Mouse (Mus musculus): ENCODE measurements around the gene Cdipt. TPM values are rescaled to one million over a fixed set of nuclear protein-coding genes. Genes with fewer than 3 reads are reported as not detected.

The Cdipt gene
- polyA plus RNA-seq, 1 experiment from 2014 or later: 69.5 TPM

GRCm38 (mm10) chr7:127003620-127004019, 27.9 kb downstream of the Cdipt start:
- H3K4me1 ChIP-seq: peaks cover 13% of the 10 kb centered on the region
- WGBS: 85% methylated on average over 5 of the region's 5 CpGs

GRCm38 (mm10) chr7:127004122-127004875, 28.6 kb downstream of the Cdipt start:
- ATAC-seq (ENCODE audit: extremely low read depth, insufficient number of reproducible peaks, low FRiP score, low TSS enrichment): no peak
- no peaks in the 10 kb centered on the region for H3K9me3 ChIP-seq
- H3K36me3 ChIP-seq: no peaks in the 10 kb centered on the region
- no peak overlapping the region for H3K27ac ChIP-seq (replicated peaks)
- no peak overlapping the region for H3K4me3 ChIP-seq
- no peak overlapping the region for H3K4me2 ChIP-seq
- no peak overlapping the region for H3K9ac ChIP-seq
- WGBS: 85% methylated on average over 4 of the region's 4 CpGs
- no peaks in the 10 kb centered on the region for H3K27me3 ChIP-seq (replicated peaks)
- peaks cover 20% of the 10 kb centered on the region for H3K4me1 ChIP-seq

More at GRCm38 (mm10) chr7:127003620-127004019, 27.9 kb downstream of the Cdipt start:
- Histone ChIP-seq H3K4me2 (no peak overlapping the region), H3K27me3 (replicated peaks) (no peaks in the 10 kb centered on the region), H3K4me3 (no peak overlapping the region), H3K27ac (replicated peaks) (no peak overlapping the region), H3K36me3 (no peaks in the 10 kb centered on the region), H3K9me3 (no peaks in the 10 kb centered on the region), H3K9ac (no peak overlapping the region)
- no peak for ATAC-seq (ENCODE audit: extremely low read depth, insufficient number of reproducible peaks, low FRiP score, low TSS enrichment)

GRCm38 (mm10) chr7:127007313-127008024, 31.8 kb downstream of the Cdipt start:
- Histone ChIP-seq H3K9ac (no peak overlapping the region), H3K4me1 (peaks cover 22% of the 10 kb centered on the region), H3K27me3 (replicated peaks) (no peaks in the 10 kb centered on the region), H3K4me3 (no peak overlapping the region), H3K27ac (replicated peaks) (peak overlapping the region; percentile 84; the same call in 1 of the 2 replicates), H3K4me2 (no peak overlapping the region), H3K9me3 (no peaks in the 10 kb centered on the region), H3K36me3 (peaks cover 10% of the 10 kb centered on the region)
- no peak for ATAC-seq (ENCODE audit: extremely low read depth, insufficient number of reproducible peaks, low FRiP score, low TSS enrichment)
- 83% methylated on average over 6 of the region's 6 CpGs for WGBS

GRCm38 (mm10) chr7:127008239-127009019, 32.7 kb downstream of the Cdipt start:
- peak overlapping the region; percentile 56 for H3K9ac ChIP-seq

GRCm38 (mm10) chr7:127009307-127010085, 33.8 kb downstream of the Cdipt start:
- no peaks in the 10 kb centered on the region for H3K27me3 ChIP-seq (replicated peaks)
- H3K9ac ChIP-seq: peak overlapping the region; percentile 56; the same call in 1 of the 2 replicates
- no peak for ATAC-seq (ENCODE audit: extremely low read depth, insufficient number of reproducible peaks, low FRiP score, low TSS enrichment)
- no peak overlapping the region for H3K4me3 ChIP-seq
- H3K4me1 ChIP-seq: peaks cover 35% of the 10 kb centered on the region
- H3K36me3 ChIP-seq: peaks cover 22% of the 10 kb centered on the region
- WGBS: 82% methylated on average over 17 of the region's 17 CpGs
- no peak overlapping the region for H3K4me2 ChIP-seq
- no peaks in the 10 kb centered on the region for H3K9me3 ChIP-seq
- peak overlapping the region; percentile 84 for H3K27ac ChIP-seq (replicated peaks)

More at GRCm38 (mm10) chr7:127008239-127009019, 32.7 kb downstream of the Cdipt start:
- no peaks in the 10 kb centered on the region for H3K9me3 ChIP-seq
- no peaks in the 10 kb centered on the region for H3K27me3 ChIP-seq (replicated peaks)
- ATAC-seq (ENCODE audit: extremely low read depth, insufficient number of reproducible peaks, low FRiP score, low TSS enrichment): no peak; the same call in none of the 2 replicates
- no peak overlapping the region; the same call in 1 of the 2 replicates for H3K4me2 ChIP-seq
- no peak overlapping the region for H3K4me3 ChIP-seq
- H3K27ac ChIP-seq (replicated peaks): peak overlapping the region; percentile 84
- WGBS: 36% methylated on average over 9 of the region's 9 CpGs
- H3K4me1 ChIP-seq: peaks cover 24% of the 10 kb centered on the region
- peaks cover 19% of the 10 kb centered on the region for H3K36me3 ChIP-seq

GRCm38 (mm10) chr7:127011051-127011450, 35.3 kb downstream of the Cdipt start:
- H3K27me3 ChIP-seq (replicated peaks): no peaks in the 10 kb centered on the region
- H3K4me2 ChIP-seq: no peak overlapping the region
- ATAC-seq (ENCODE audit: extremely low read depth, insufficient number of reproducible peaks, low FRiP score, low TSS enrichment): no peak
- 94% methylated on average over 2 of the region's 2 CpGs for WGBS
- no peaks in the 10 kb centered on the region for H3K9me3 ChIP-seq
- peaks cover 32% of the 10 kb centered on the region for H3K36me3 ChIP-seq
- no peak overlapping the region for H3K4me3 ChIP-seq
- no peak overlapping the region for H3K9ac ChIP-seq
- peaks cover 48% of the 10 kb centered on the region for H3K4me1 ChIP-seq
- no peak overlapping the region for H3K27ac ChIP-seq (replicated peaks)

GRCm38 (mm10) chr7:127011717-127012116, 36.0 kb downstream of the Cdipt start:
- Histone ChIP-seq H3K36me3 (peaks cover 32% of the 10 kb centered on the region), H3K4me1 (peaks cover 46% of the 10 kb centered on the region), H3K27ac (replicated peaks) (no peak overlapping the region), H3K4me3 (no peak overlapping the region), H3K9ac (no peak overlapping the region), H3K4me2 (no peak overlapping the region), H3K9me3 (no peaks in the 10 kb centered on the region), H3K27me3 (replicated peaks) (no peaks in the 10 kb centered on the region)
- ATAC-seq (ENCODE audit: extremely low read depth, insufficient number of reproducible peaks, low FRiP score, low TSS enrichment): no peak
- 68% methylated on average over 2 of the region's 2 CpGs for WGBS

GRCm38 (mm10) chr7:127012374-127012773, 36.7 kb downstream of the Cdipt start:
- 68% methylated on average over 6 of the region's 6 CpGs for WGBS
- no peak for ATAC-seq (ENCODE audit: extremely low read depth, insufficient number of reproducible peaks, low FRiP score, low TSS enrichment)
- H3K27me3 ChIP-seq (replicated peaks): no peaks in the 10 kb centered on the region

GRCm38 (mm10) chr7:127012845-127013244, 37.1 kb downstream of the Cdipt start:
- peaks cover 51% of the 10 kb centered on the region for H3K4me1 ChIP-seq
- WGBS: 94% methylated on average over 10 of the region's 10 CpGs

More at GRCm38 (mm10) chr7:127012374-127012773, 36.7 kb downstream of the Cdipt start:
- H3K4me3 ChIP-seq: no peak overlapping the region
- H3K36me3 ChIP-seq: peaks cover 32% of the 10 kb centered on the region
- H3K27ac ChIP-seq (replicated peaks): no peak overlapping the region
- H3K9me3 ChIP-seq: no peaks in the 10 kb centered on the region
- H3K4me2 ChIP-seq: no peak overlapping the region
- H3K4me1 ChIP-seq: peaks cover 47% of the 10 kb centered on the region
- no peak overlapping the region for H3K9ac ChIP-seq

GRCm38 (mm10) chr7:127013385-127013784, 37.7 kb downstream of the Cdipt start:
- H3K4me2 ChIP-seq: peak overlapping the region; percentile 92
- peaks cover 52% of the 10 kb centered on the region for H3K4me1 ChIP-seq
- no peak overlapping the region for H3K27ac ChIP-seq (replicated peaks)
- 90% methylated on average over 6 of the region's 6 CpGs for WGBS
- no peaks in the 10 kb centered on the region for H3K9me3 ChIP-seq
- H3K36me3 ChIP-seq: peaks cover 32% of the 10 kb centered on the region
- no peaks in the 10 kb centered on the region for H3K27me3 ChIP-seq (replicated peaks)
- no peak for ATAC-seq (ENCODE audit: extremely low read depth, insufficient number of reproducible peaks, low FRiP score, low TSS enrichment)
- 0 out of 2 replicates have a peak overlapping the region, but pooled peaks have one; percentile 93 for H3K9ac ChIP-seq
- H3K4me3 ChIP-seq: peak overlapping the region; percentile 63

More at GRCm38 (mm10) chr7:127012845-127013244, 37.1 kb downstream of the Cdipt start:
- ATAC-seq (ENCODE audit: extremely low read depth, insufficient number of reproducible peaks, low FRiP score, low TSS enrichment): no peak
- Histone ChIP-seq H3K4me3 (no peak overlapping the region), H3K9me3 (no peaks in the 10 kb centered on the region), H3K36me3 (peaks cover 32% of the 10 kb centered on the region), H3K4me2 (no peak overlapping the region), H3K27ac (replicated peaks) (no peak overlapping the region), H3K9ac (no peak overlapping the region), H3K27me3 (replicated peaks) (no peaks in the 10 kb centered on the region)

Measured in heart, embryonic 13.5 days (tissue).